Mouse (Mus musculus) hindbrain, embryonic 11.5 days (tissue): ENCODE measurements at regions not wholly inside any gene's neighbourhood (a gene's known extent, or its start where the extent isn't known, plus 50 kb on each side); places are given as distances from the start of the nearest gene placed in this dataset.

Experiments
- ATAC-seq: fragments of 200-750 bp; cut with Nextera tagmentation; 2 replicates; pipeline ENCODE4 v1.8.0; 2017; ENCODE audit warnings: mild to moderate bottlenecking, moderate TSS enrichment, moderate library complexity; ENCODE audit not compliant: low FRiP score
- DNase-seq: peaks from one replicate; pipeline ENCODE4 v3.0.0-alpha.2; 2015; ENCODE audit warnings: low spot score
- H3K27ac ChIP-seq: fragments of 300-500 bp; sonication (generic); 2 replicates; pipeline ENCODE4 v1.5.1; 2014; ENCODE audit warnings: mild to moderate bottlenecking, low read depth, low read length
- H3K27me3 ChIP-seq: fragments of 300-500 bp; sonication (generic); 2 replicates; pipeline ENCODE4 v1.6.1; 2014; ENCODE audit warnings: mild to moderate bottlenecking, low read length, moderate library complexity, mixed read lengths; ENCODE audit not compliant: control insufficient read depth, insufficient read depth
- H3K36me3 ChIP-seq: fragments of 300-500 bp; sonication (generic); 2 replicates; pipeline ENCODE4 v1.6.1; 2014; ENCODE audit warnings: mild to moderate bottlenecking, low read length, moderate library complexity, mixed read lengths; ENCODE audit not compliant: control insufficient read depth, insufficient read depth
- H3K4me1 ChIP-seq: fragments of 300-500 bp; sonication (generic); replicated peaks from 2 replicates; pipeline ENCODE4 v1.6.1; 2014; ENCODE audit warnings: low read length, mixed read lengths; ENCODE audit not compliant: control insufficient read depth, insufficient read depth
- H3K4me2 ChIP-seq: fragments of 300-500 bp; sonication (generic); replicated peaks from 2 replicates; pipeline ENCODE4 v1.6.1; 2014; ENCODE audit warnings: mild to moderate bottlenecking, low read depth, low read length
- H3K4me3 ChIP-seq: fragments of 300-500 bp; sonication (generic); 2 replicates; pipeline ENCODE4 v1.5.1; 2014; ENCODE audit warnings: low read depth, low read length
- H3K9ac ChIP-seq: fragments of 300-500 bp; sonication (generic); 2 replicates; pipeline ENCODE4 v1.6.1; 2014; ENCODE audit warnings: low read depth, low read length
- H3K9me3 ChIP-seq: fragments of 300-500 bp; sonication (generic); 2 replicates; pipeline ENCODE4 v1.6.1; 2016; ENCODE audit warnings: low read length; ENCODE audit not compliant: control insufficient read depth
- WGBS: fragments of 180-500 bp; shearing (Covaris S2); extraction: QIAGEN DNeasy Blood & Tissue Kit; methylation state at CpG from one replicate; pipeline ENCODE4 v1.1.7; 2014; 5-methylcytosine and 5-hydroxymethylcytosine counted together

GRCm38 (mm10) chr9:43473601-43474302 is 163.1 kb downstream of the Trim29 start:
- WGBS: 62% methylated on average over 16 of the region's 16 CpGs
- Histone ChIP-seq H3K36me3 (no peaks in the 10 kb centered on the region), H3K27me3 (no peaks in the 10 kb centered on the region), H3K9me3 (no peaks in the 10 kb centered on the region), H3K9ac (no peak overlapping the region), H3K27ac (no peak overlapping the region), H3K4me1 (0 out of 2 replicates have a peak, but pooled peaks cover 3% of the 10 kb centered on the region), H3K4me3 (no peak overlapping the region), H3K4me2 (no peak overlapping the region)
- ATAC-seq (no peak), DNase-seq (no peak)

GRCm38 (mm10) chr9:43474303-43474643 is 163.6 kb downstream of the Trim29 start:
- WGBS: 74% methylated on average over 4 of the region's 4 CpGs

DNA sequence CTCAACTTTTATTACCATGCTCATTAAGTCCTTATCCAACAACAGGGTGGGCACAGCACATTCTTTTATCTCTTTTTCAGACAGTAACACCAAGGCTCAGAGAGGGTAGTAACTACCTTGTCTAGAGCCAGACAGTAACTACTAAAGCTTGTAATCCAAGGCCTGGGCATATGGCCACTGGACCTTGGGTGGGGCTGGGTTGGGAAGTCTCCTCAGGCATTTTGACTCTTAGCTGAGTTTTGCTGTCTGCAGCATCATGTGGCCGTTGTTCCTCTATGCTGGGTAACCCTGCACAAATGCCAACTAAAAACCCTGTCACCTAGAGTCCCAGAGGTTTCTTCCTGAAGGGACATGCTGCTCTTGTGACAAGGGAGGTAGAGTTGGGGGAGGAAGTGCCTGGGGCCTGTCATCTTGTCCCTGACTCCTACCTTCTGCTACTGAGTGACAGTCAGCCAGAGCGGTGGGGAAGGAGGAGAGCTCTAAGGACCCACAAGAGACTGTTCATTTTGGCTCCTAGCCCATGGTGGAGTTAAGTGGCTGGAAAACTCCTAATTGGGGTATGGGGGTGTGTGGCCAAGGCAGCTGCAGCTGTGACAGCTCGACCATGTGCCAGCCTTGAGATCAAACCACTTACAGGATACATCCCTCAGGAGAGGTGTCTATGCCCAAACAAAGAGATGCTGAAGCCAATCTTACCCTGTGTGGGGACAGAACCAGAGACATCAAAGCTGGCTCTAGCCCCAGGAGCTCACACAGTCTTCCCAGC is 170.4 kb downstream of the Trim29 start:
- WGBS: 63% methylated on average over 3 of the region's 3 CpGs
- Histone ChIP-seq H3K4me1 (no peaks in the 10 kb centered on the region), H3K9ac (no peak overlapping the region), H3K27me3 (no peaks in the 10 kb centered on the region), H3K36me3 (no peaks in the 10 kb centered on the region), H3K4me3 (no peak overlapping the region), H3K4me2 (no peak overlapping the region), H3K9me3 (no peaks in the 10 kb centered on the region), H3K27ac (no peak overlapping the region)
- DNase-seq: no peak
- no peak for ATAC-seq

More at GRCm38 (mm10) chr9:43474303-43474643, 163.6 kb downstream of the Trim29 start:
- no peak overlapping the region for H3K9ac ChIP-seq
- no peak overlapping the region for H3K4me3 ChIP-seq
- DNase-seq (no peak), ATAC-seq (no peak)
- 0 out of 2 replicates have a peak, but pooled peaks cover 3% of the 10 kb centered on the region for H3K4me1 ChIP-seq
- no peak overlapping the region for H3K4me2 ChIP-seq
- no peaks in the 10 kb centered on the region for H3K36me3 ChIP-seq
- no peaks in the 10 kb centered on the region for H3K9me3 ChIP-seq
- H3K27ac ChIP-seq: no peak overlapping the region
- H3K27me3 ChIP-seq: no peaks in the 10 kb centered on the region

GRCm38 (mm10) chr9:43482101-43483090 is 171.7 kb downstream of the Trim29 start:
- no peak overlapping the region for H3K4me3 ChIP-seq
- H3K36me3 ChIP-seq: no peaks in the 10 kb centered on the region
- no peak overlapping the region for H3K4me2 ChIP-seq
- H3K9ac ChIP-seq: no peak overlapping the region
- H3K27ac ChIP-seq: no peak overlapping the region
- ATAC-seq: no peak
- no peaks in the 10 kb centered on the region for H3K9me3 ChIP-seq
- no peak for DNase-seq
- H3K27me3 ChIP-seq: no peaks in the 10 kb centered on the region
- H3K4me1 ChIP-seq: no peaks in the 10 kb centered on the region
- 83% methylated on average over 11 of the region's 11 CpGs for WGBS

DNA sequence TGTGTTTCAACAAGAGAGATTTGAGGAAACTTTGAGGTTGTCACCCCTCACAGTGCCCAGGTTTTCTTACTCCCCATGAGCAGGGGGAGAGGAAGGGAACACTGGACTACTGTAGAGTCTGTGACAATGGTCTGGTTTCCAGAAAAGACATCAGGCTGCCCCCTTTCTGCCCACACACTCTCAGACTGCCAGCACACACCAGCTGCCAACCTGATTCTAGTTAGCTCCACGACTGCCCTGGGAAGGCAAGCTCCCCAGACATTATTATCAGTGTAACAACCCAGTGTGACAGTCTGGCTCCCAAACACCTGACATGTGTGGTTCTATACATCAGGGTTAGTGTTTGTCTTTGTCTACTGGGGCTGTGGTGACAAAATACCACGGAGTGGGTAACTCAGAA is 172.5 kb downstream of the Trim29 start:
- Histone ChIP-seq H3K9ac (no peak overlapping the region), H3K4me1 (no peaks in the 10 kb centered on the region), H3K36me3 (no peaks in the 10 kb centered on the region), H3K4me2 (no peak overlapping the region), H3K9me3 (no peaks in the 10 kb centered on the region), H3K27ac (no peak overlapping the region), H3K4me3 (no peak overlapping the region), H3K27me3 (no peaks in the 10 kb centered on the region)
- ATAC-seq: no peak
- 76% methylated on average over 2 of the region's 2 CpGs for WGBS
- no peak for DNase-seq

GRCm38 (mm10) chr9:43483906-43484305 is 173.3 kb downstream of the Trim29 start:
- Histone ChIP-seq H3K4me2 (no peak overlapping the region), H3K27ac (no peak overlapping the region), H3K9me3 (no peaks in the 10 kb centered on the region), H3K4me1 (no peaks in the 10 kb centered on the region), H3K27me3 (0 out of 2 replicates have a peak, but pooled peaks cover under 1% of the 10 kb centered on the region), H3K4me3 (no peak overlapping the region), H3K9ac (no peak overlapping the region), H3K36me3 (no peaks in the 10 kb centered on the region)
- DNase-seq: no peak
- WGBS: 84% methylated on average over 2 of the region's 2 CpGs
- ATAC-seq: no peak

- Histone ChIP-seq H3K4me3 (no peak overlapping the region), H3K4me1 (no peaks in the 10 kb centered on the region), H3K4me2 (no peak overlapping the region), H3K36me3 (no peaks in the 10 kb centered on the region), H3K27ac (no peak overlapping the region), H3K9me3 (no peaks in the 10 kb centered on the region), H3K9ac (no peak overlapping the region), H3K27me3 (0 out of 2 replicates have a peak, but pooled peaks cover 2% of the 10 kb centered on the region)
- no peak for DNase-seq
- WGBS: 65% methylated on average over 4 of the region's 4 CpGs
- ATAC-seq: no peak
These were observed 176.1 kb downstream of the Trim29 start for GRCm38 (mm10) chr9:43486704-43487103.

- Histone ChIP-seq H3K27ac (no peak overlapping the region), H3K4me1 (no peaks in the 10 kb centered on the region), H3K36me3 (no peaks in the 10 kb centered on the region), H3K4me3 (no peak overlapping the region), H3K4me2 (no peak overlapping the region), H3K9me3 (no peaks in the 10 kb centered on the region), H3K9ac (no peak overlapping the region), H3K27me3 (0 out of 2 replicates have a peak, but pooled peaks cover 2% of the 10 kb centered on the region)
- 77% methylated on average over 8 of the region's 8 CpGs for WGBS
- ATAC-seq (no peak), DNase-seq (no peak)
These were observed 178.6 kb downstream of the Trim29 start for GRCm38 (mm10) chr9:43489205-43489604.
